Mouse (Mus musculus) thymus, postnatal 4 days (tissue): ENCODE data around the gene Cd33.

Experiments
- DNase-seq: peaks from one replicate; pipeline ENCODE4 v3.0.0; 2021

The Cd33 gene

GRCm38 (mm10) chr7:43544225-43544977 is at the start of gene Cd33:
Gene Cd33, minus strand, starts transcription at chr7:43544428.
- no peak for DNase-seq

- peak; percentile 42 for DNase-seq
Observed at GRCm38 (mm10) chr7:43584790-43585189, 40.6 kb upstream of the Cd33 start.

- no peak for DNase-seq
Observed at GRCm38 (mm10) chr7:43580526-43580925, 36.3 kb upstream of the Cd33 start.

- peak; percentile 90 for DNase-seq
Observed at GRCm38 (mm10) chr7:43579440-43580171, 35.4 kb upstream of the Cd33 start, which contains the start of gene Zfp719. Gene Zfp719, plus strand, starts transcription at chr7:43579610.

GRCm38 (mm10) chr7:43571216-43571615 is 27.0 kb upstream of the Cd33 start:
- no peak for DNase-seq

- DNase-seq: no peak
Observed at GRCm38 (mm10) chr7:43563300-43563699, 19.1 kb upstream of the Cd33 start.

- DNase-seq: no peak
Observed at GRCm38 (mm10) chr7:43562651-43563070, 18.4 kb upstream of the Cd33 start.

- DNase-seq: peak; percentile 83
Observed at GRCm38 (mm10) chr7:43562006-43562633, 17.9 kb upstream of the Cd33 start, which contains the start of gene Zfp658. Gene Zfp658, plus strand, starts transcription at chr7:43562256.

- DNase-seq: no peak
Observed at GRCm38 (mm10) chr7:43556901-43557300, 12.7 kb upstream of the Cd33 start.

GRCm38 (mm10) chr7:43555351-43555750 is 11.1 kb upstream of the Cd33 start:
- DNase-seq: no peak

GRCm38 (mm10) chr7:43554550-43554949 is 10.3 kb upstream of the Cd33 start:
- no peak for DNase-seq

GRCm38 (mm10) chr7:43553153-43553552 is 8.9 kb upstream of the Cd33 start:
- peak; percentile 23 for DNase-seq

GRCm38 (mm10) chr7:43548206-43548605 is 4.0 kb upstream of the Cd33 start:
- no peak for DNase-seq

GRCm38 (mm10) chr7:43547666-43548065 is 3.4 kb upstream of the Cd33 start:
- no peak for DNase-seq

GRCm38 (mm10) chr7:43545656-43546545 is 1.7 kb upstream of the Cd33 start:
- DNase-seq: no peak

GRCm38 (mm10) chr7:43538524-43538923 is 5.7 kb downstream of the Cd33 start:
- DNase-seq: no peak

GRCm38 (mm10) chr7:43532936-43533505 is 11.2 kb downstream of the Cd33 start:
- DNase-seq: no peak

GRCm38 (mm10) chr7:43530216-43530785 is 13.9 kb downstream of the Cd33 start:
- DNase-seq: no peak

GRCm38 (mm10) chr7:43525313-43525712 is 18.9 kb downstream of the Cd33 start:
- DNase-seq: peak; percentile 15

GRCm38 (mm10) chr7:43522776-43523175 is 21.5 kb downstream of the Cd33 start:
- no peak for DNase-seq

GRCm38 (mm10) chr7:43518341-43518740 is 25.9 kb downstream of the Cd33 start:
- DNase-seq: no peak

- DNase-seq: no peak
Observed at GRCm38 (mm10) chr7:43515076-43515475, 29.2 kb downstream of the Cd33 start.
